Comparison of ENCODE assay signal across 22 mouse cellular contexts in genomic region chr13:20410306-20411101, GRCm38 (mm10).
A peak's percentile ranks its signal among the peaks of the same experiment; 100 is the strongest.
DNase-seq lines count a peak whose midpoint lies in the region; ATAC-seq and TF ChIP-seq lines count a peak whose summit lies in the region.
"Had no signal": no experiment of that assay in that cellular context is flagged by ENCODE, and none has a peak within 500 bp of the region (broad histone marks: within the 10 kb centered on the region; RNA-seq: fewer than 3 reads in every experiment).

No protein-coding gene starts in this region.

- TF ChIP-seq CTCF in brain, embryonic 14.5 days (IDR thresholded peaks at IDR 0.05; ENCODE audit: borderline replicate concordance, extremely low read depth, insufficient read depth, insufficient read length), result no peak
- no peak for TF ChIP-seq CTCF in hindbrain, postnatal 0 days (IDR thresholded peaks at IDR 0.05; ENCODE audit: low read depth)
- no peak for TF ChIP-seq CTCF in lung, adult 2 months (IDR thresholded peaks at IDR 0.05; ENCODE audit: insufficient read depth, low read length)
- TF ChIP-seq CTCF in layer of hippocampus, adult 2 months (conservative IDR thresholded peaks at IDR 0.05), result no peak

- H3K36me3 ChIP-seq in midbrain, embryonic 12.5 days, result no peaks in the 10 kb centered on the region
- H3K36me3 ChIP-seq in midbrain, embryonic 10.5 days, result no peaks in the 10 kb centered on the region
- H3K36me3 ChIP-seq in hindbrain, postnatal 0 days (ENCODE audit: insufficient read depth, low read length), result no peaks in the 10 kb centered on the region
- H3K36me3 ChIP-seq: embryonic facial prominence, embryonic 10.5 days; heart, embryonic 10.5 days; liver, embryonic 12.5 days had no signal

- 0 out of 2 replicates have a peak overlapping the region, but pooled peaks have one; percentile 15 for H3K27ac ChIP-seq in midbrain, embryonic 12.5 days (replicated peaks)
- H3K27ac ChIP-seq in midbrain, embryonic 10.5 days (replicated peaks), result no peak overlapping the region
- 0 out of 2 replicates have a peak overlapping the region, but pooled peaks have one; percentile 48 for H3K27ac ChIP-seq in hindbrain, postnatal 0 days
- H3K27ac ChIP-seq in layer of hippocampus, adult 2 months, result no peak overlapping the region
- H3K27ac ChIP-seq: embryonic facial prominence, embryonic 10.5 days; forebrain, embryonic 13.5 days; heart, embryonic 10.5 days; left cerebral cortex, adult 2 months; liver, embryonic 12.5 days had no signal

- no peaks in the 10 kb centered on the region for H3K9me3 ChIP-seq in midbrain, embryonic 12.5 days
- no peaks in the 10 kb centered on the region for H3K9me3 ChIP-seq in midbrain, embryonic 10.5 days (replicated peaks)
- no peaks in the 10 kb centered on the region for H3K9me3 ChIP-seq in hindbrain, postnatal 0 days (ENCODE audit: low read length)
- H3K9me3 ChIP-seq: embryonic facial prominence, embryonic 10.5 days; forebrain, embryonic 13.5 days; heart, embryonic 10.5 days; liver, embryonic 12.5 days had no signal

- 0 out of 2 replicates have a peak, but pooled peaks cover 3% of the 10 kb centered on the region for H3K4me1 ChIP-seq in midbrain, embryonic 12.5 days
- H3K4me1 ChIP-seq in midbrain, embryonic 10.5 days, result no peaks in the 10 kb centered on the region
- no peaks in the 10 kb centered on the region for H3K4me1 ChIP-seq in hindbrain, postnatal 0 days (ENCODE audit: insufficient read depth, low read length)
- H3K4me1 ChIP-seq in lung, adult 2 months (ENCODE audit: control insufficient read depth, insufficient read depth, low read length), result peaks cover 4% of the 10 kb centered on the region
- H3K4me1 ChIP-seq: embryonic facial prominence, embryonic 10.5 days; heart, embryonic 10.5 days; liver, embryonic 12.5 days had no signal

- no peak overlapping the region for H3K4me2 ChIP-seq in midbrain, embryonic 12.5 days (replicated peaks)
- no peak overlapping the region for H3K4me2 ChIP-seq in hindbrain, postnatal 0 days (ENCODE audit: low read depth, low read length)
- H3K4me2 ChIP-seq: forebrain, embryonic 13.5 days; liver, embryonic 12.5 days; lung, embryonic 14.5 days had no signal

- ATAC-seq in midbrain, embryonic 12.5 days (ENCODE audit: low FRiP score, low read depth), result no peak
- no peak for ATAC-seq in hindbrain, postnatal 0 days
- ATAC-seq: activated CD4-positive, CD25-positive, alpha-beta regulatory T cell, adult 4 months; forebrain, embryonic 13.5 days; inflammation-experienced regulatory T-cells, adult 6 months; liver, embryonic 12.5 days had no signal

- DNase-seq in midbrain, embryonic 10.5 days (ENCODE audit: low spot score), result no peak
- peak; percentile 51 for DNase-seq in brain, embryonic 14.5 days (ENCODE audit: low read depth)
- peak; percentile 45 for DNase-seq in hindbrain, postnatal 0 days (ENCODE audit: low spot score)
- DNase-seq in retina, embryonic 14.5 days (ENCODE audit: low spot score), result peak; percentile 12
- no peak for DNase-seq in lung, adult 2 months
- no peak for DNase-seq in layer of hippocampus, adult 2 months (ENCODE audit: low spot score in 2 of 2)
- DNase-seq in frontal cortex, postnatal 10 days (ENCODE audit: low spot score in 2 of 2), result no peak
- DNase-seq: adrenal gland, postnatal 14 days; cerebellum, adult 18-20 months; kidney, adult 8-10 months; kidney, postnatal 14 days; lung, embryonic 14.5 days; lung, postnatal 4 days; thymus, postnatal 4 days had no signal

- no peak overlapping the region for H3K9ac ChIP-seq in midbrain, embryonic 12.5 days (replicated peaks)
- no peak overlapping the region for H3K9ac ChIP-seq in hindbrain, postnatal 0 days (replicated peaks; ENCODE audit: low read length)
- H3K9ac ChIP-seq: forebrain, embryonic 13.5 days; liver, embryonic 12.5 days; lung, embryonic 14.5 days had no signal

- WGBS in midbrain, embryonic 12.5 days, result 80% methylated on average over 9 of the region's 9 CpGs
- 91% methylated on average over 9 of the region's 9 CpGs for WGBS in midbrain, embryonic 10.5 days
- WGBS in hindbrain, postnatal 0 days, result 64% methylated on average over 9 of the region's 9 CpGs
- WGBS in lung, adult 2 months, result 85% methylated on average over 9 of the region's 9 CpGs

- H3K4me3 ChIP-seq in midbrain, embryonic 12.5 days, result no peak overlapping the region
- H3K4me3 ChIP-seq in midbrain, embryonic 10.5 days, result no peak overlapping the region
- no peak overlapping the region for H3K4me3 ChIP-seq in hindbrain, postnatal 0 days (ENCODE audit: low read length)
- no peak overlapping the region for H3K4me3 ChIP-seq in lung, adult 2 months (replicated peaks; ENCODE audit: extremely low read depth, low read depth, low read length)
- H3K4me3 ChIP-seq in layer of hippocampus, adult 2 months, result no peak overlapping the region
- H3K4me3 ChIP-seq: embryonic facial prominence, embryonic 10.5 days; forebrain, embryonic 13.5 days; heart, embryonic 10.5 days; left cerebral cortex, adult 2 months; liver, embryonic 12.5 days had no signal

- H3K27me3 ChIP-seq in midbrain, embryonic 12.5 days, result no peaks in the 10 kb centered on the region
- H3K27me3 ChIP-seq in midbrain, embryonic 10.5 days (ENCODE audit: low read depth, poor library complexity, severe bottlenecking), result no peaks in the 10 kb centered on the region
- no peaks in the 10 kb centered on the region for H3K27me3 ChIP-seq in hindbrain, postnatal 0 days (ENCODE audit: insufficient read depth, low read length)
- H3K27me3 ChIP-seq: forebrain, embryonic 13.5 days; liver, embryonic 12.5 days had no signal

- no peak for TF ChIP-seq POLR2A in brain, embryonic 14.5 days (IDR thresholded peaks at IDR 0.05; ENCODE audit: borderline replicate concordance, extremely low read depth, insufficient read depth, insufficient read length, poor library complexity, severe bottlenecking)
- TF ChIP-seq POLR2A in lung, adult 2 months (IDR thresholded peaks at IDR 0.05; ENCODE audit: borderline replicate concordance, extremely low read depth, low read depth, low read length), result no peak

Comparison
In these comparisons a context has a peak if more than half of its experiments do, and no peak if none do; other contexts are left out.
1. H3K27ac ChIP-seq: peak in midbrain, embryonic 12.5 days (single experiment) and hindbrain, postnatal 0 days (single experiment); none in midbrain, embryonic 10.5 days (single experiment) and layer of hippocampus, adult 2 months (single experiment).
2. DNase-seq: peak in brain, embryonic 14.5 days (single experiment), hindbrain, postnatal 0 days (single experiment) and retina, embryonic 14.5 days (single experiment); none in midbrain, embryonic 10.5 days (single experiment), lung, adult 2 months (single experiment), layer of hippocampus, adult 2 months (0 of 2) and frontal cortex, postnatal 10 days (0 of 2).